Mouse (Mus musculus): ENCODE results near the gene Gm28510. TPM values are rescaled to one million over a fixed set of nuclear protein-coding genes. Genes with fewer than 3 reads are reported as not detected.

The Gm28510 gene
- not detected in 2 replicates for polyA plus RNA-seq (2012; rRNA removed)

GRCm38 (mm10) chrY:10412437-10412836 lies at the start of gene Gm28510:
Gene Gm28510 (plus strand): TSS chrY:10412737.

Other genes starting within 250 kb of the Gm28510 start
- gene Gm20834, start 88.1 kb upstream of the Gm28510 start, polyA plus RNA-seq (2012; rRNA removed): not detected in 2 replicates
- gene Gm20737, start 123.3 kb downstream of the Gm28510 start, polyA plus RNA-seq (2012; rRNA removed): not detected in 2 replicates
- not detected in 2 replicates for gene Gm21775, start 140.7 kb downstream of the Gm28510 start, polyA plus RNA-seq (2012; rRNA removed)
- not detected in 2 replicates for gene Gm21900, start 203.6 kb downstream of the Gm28510 start, polyA plus RNA-seq (2012; rRNA removed)

Data from liver, embryonic 14 days (tissue).